Mouse (Mus musculus) retina, adult 2 months (tissue): Measurements from ENCODE around the gene Tll2.

Source experiments
- DNase-seq: peaks from one replicate; pipeline ENCODE4 v3.0.0-alpha.2; 2012; ENCODE audit warnings: low read depth, low spot score

The Tll2 gene

DNA sequence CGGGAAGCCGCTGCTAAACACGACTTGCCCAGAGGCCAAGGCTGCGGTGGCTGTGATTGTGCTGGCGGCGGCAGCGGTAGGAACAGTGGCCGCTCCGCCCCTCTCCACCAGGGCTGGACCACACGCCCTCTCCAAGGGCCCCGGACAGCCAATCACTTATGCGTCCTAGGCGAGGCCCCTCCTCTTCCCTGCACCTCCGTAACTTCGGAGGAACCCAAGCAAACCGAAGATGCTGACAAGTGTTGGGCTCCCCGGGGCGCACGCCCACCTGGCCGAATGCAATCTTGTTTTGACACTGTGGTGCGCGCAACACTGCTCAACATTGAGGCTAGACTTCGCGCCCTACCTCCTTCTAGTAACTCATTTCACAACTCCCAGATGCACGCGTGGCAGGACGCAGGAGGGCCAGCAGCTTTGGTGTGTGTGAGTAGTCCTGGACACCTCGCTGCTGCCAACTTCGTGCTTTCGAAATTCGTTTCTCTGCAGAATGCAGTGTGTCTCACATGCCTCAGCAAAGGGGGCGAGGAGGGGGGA lies at the start of gene Tll2:
Gene Tll2 (minus strand): TSS at position 25 of the 534 bp plus-strand sequence.
- DNase-seq: no peak

DNA sequence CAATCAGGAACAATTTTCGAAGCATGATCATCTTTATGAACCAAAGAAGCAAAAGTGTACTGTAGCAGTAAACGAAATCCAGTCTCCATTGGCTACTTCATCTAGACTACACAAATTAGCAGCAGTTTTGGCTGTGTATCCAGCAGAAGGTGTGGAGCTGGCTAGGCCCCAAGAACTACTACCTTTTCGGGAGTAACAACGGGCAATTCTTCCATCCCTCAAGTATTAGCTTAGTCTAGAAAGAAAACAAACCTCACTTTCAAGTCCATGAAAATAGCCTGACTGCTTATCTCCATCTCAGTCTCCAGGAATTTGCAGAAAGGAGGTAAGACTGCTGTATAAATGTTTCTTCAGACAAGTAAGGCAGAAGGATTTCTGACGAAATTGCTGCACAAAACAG lies 47.9 kb upstream of the Tll2 start:
- no peak for DNase-seq

DNA sequence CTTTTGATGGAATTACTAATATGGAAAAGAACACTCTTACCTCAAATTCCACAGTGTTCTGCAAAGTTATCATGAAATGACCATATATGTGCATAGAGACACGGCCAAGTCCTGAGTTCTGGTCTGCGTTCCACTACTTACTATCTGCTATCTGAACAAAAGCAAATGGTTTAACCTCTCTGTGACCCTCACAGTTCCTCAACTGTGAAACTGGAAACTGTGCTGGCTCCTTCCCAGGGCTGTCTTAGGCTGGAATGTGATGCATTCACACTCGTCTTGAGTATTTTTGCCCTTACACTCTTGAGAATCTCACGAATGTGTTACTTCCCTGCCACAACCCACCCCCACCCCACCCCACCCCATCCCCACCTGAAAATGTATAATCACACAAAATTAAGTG lies 42.3 kb upstream of the Tll2 start:
- no peak for DNase-seq

DNA sequence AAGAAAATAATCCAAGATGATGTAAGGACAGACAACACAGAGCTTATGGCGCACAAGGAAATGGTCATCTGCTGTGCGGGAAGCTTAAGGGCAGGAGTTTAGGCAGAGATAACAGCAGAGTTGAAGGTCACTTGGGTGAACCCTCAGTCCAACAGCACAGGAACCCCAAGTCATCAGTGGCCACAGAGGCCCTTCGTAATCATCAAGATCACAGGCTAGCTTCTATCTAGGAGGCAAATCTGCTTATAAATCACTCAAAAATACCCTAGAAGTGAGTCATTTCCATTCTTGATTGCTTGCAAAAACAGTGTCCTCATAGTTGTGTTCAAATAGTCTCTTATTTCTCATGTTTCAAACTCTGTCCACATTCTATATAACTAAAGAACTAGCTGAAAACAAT lies 41.6 kb upstream of the Tll2 start:
- no peak for DNase-seq

DNA sequence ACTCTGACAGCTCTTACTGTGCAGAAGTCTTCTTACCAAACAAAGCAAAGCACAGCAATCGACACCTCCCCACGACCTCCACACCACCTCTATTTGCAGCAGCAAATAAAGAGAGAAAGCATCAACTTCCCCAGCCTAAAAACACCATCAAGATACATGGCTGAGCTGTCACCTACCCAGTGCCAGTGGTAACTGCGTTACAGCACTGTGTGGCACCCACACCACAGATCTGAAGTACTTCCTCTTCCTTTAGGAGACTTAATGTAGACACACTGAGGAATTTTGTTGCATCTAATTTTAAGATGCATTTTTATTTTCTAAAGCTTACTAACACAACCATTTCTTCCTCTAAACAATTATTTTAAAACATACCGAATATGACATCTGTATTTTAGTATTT lies 39.6 kb upstream of the Tll2 start:
- DNase-seq: no peak

DNA sequence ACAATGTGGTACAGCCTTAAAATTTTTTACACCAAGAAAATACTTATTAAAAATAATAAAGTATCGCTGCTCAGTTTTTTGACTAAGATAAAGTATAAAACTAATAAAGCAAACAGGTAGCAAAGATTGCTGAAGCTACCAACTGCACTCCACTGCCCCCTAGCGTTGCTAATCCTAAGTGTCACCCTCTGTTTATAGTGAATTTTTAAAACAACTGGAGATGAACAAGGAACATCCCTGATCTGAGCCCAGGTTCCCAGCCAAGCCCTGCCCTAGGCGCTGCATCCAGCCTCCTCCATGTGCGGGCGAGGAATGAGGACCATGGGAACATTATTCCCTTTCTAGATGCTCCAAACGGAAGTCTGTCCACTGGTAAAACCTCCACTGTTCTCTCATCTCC lies 37.9 kb upstream of the Tll2 start:
- peak; percentile 22 for DNase-seq

DNA sequence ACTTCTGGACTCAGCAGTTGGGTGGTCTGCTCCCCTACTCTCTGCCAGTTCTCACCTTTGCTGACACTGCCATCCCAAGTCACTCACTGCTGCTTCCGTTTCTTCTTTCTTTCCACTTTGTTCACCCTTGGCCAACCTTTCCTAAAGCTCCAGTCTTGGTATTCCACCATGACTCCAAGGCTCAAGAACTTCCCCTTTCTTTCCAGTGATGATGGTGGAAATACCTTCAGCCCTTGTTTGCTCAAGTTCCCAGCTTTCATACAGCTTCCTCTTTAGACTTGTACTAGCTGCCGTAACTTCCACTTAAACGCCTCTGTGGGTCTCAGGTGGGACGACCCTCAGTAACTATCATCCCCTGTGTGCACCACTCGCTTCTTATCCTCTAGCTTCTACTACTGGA lies 35.4 kb upstream of the Tll2 start:
- DNase-seq: no peak

DNA sequence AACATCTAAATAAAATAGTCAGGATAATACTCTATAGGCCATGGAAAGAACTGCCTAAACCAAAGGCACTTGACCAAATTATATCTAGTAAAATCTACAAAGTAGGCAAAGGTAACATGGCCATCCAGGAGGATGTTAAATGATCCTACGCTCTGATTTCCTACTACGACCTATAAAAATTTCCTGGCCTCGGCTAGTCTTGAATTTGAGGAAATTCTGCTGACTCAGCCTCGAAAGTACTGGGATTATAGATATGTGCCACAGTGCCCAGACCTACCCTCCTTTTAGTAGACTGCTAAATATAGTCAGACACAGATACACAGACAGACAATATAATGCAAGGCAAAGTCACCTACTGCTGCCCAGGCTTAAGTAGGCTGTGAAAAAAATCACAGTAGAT lies 27.1 kb upstream of the Tll2 start:
- DNase-seq: no peak

DNA sequence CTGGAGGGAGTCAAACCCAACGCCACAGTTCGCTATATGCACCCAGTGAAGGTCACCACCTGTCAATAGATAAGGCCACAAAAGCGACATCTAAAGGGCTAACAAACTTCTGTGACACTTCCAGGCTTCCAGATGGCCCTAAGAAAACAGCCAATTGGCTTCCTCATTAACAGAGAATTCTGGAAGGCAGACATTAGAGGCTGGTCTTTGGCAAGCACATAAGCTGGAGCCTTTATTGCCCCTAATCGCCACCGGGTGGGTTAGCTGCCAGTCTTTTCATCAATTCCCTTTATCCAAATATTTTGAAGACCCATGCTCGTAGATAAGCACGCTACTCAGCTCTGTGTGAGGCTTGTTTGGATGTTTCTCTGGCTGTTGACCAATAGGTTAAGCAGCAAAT lies 1.7 kb upstream of the Tll2 start:
- no peak for DNase-seq

DNA sequence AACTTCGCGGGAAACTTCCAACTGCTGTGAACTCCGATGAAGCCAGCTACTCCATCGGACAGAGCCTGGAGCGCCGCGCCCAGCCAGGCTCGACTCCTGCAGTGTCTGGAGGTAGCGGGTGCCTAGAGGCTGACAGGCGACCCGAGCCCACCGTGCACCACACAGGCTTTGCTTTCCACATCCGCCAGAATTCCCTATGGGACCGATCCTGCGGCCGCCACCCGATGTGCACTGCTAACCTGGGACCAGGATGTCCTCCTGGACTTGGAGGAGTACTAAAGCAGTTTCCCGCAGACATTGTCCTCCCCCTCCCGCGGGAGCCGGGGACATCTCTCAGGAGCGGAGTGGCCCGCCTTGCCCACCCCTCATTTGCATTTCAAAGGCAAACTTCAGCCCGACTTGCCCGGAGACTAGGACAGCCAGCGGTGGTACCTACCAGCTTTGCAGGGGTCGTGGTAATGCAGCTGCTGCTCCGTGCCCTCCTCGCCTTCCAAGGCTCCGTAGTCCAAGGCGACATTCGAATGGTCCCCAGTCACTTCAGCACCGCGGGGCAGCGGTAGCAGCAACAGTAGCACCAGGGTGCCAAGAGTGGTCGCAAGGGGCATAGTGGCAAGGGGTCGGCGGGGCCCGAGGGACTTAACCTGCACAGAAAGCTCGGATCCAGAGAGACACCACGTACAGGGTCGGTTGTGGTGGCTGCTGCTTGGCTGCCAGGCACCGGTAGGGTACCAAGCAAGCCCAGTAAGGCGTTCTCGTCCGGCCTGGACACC lies 409 bp downstream of the Tll2 start:
- DNase-seq: no peak

DNA sequence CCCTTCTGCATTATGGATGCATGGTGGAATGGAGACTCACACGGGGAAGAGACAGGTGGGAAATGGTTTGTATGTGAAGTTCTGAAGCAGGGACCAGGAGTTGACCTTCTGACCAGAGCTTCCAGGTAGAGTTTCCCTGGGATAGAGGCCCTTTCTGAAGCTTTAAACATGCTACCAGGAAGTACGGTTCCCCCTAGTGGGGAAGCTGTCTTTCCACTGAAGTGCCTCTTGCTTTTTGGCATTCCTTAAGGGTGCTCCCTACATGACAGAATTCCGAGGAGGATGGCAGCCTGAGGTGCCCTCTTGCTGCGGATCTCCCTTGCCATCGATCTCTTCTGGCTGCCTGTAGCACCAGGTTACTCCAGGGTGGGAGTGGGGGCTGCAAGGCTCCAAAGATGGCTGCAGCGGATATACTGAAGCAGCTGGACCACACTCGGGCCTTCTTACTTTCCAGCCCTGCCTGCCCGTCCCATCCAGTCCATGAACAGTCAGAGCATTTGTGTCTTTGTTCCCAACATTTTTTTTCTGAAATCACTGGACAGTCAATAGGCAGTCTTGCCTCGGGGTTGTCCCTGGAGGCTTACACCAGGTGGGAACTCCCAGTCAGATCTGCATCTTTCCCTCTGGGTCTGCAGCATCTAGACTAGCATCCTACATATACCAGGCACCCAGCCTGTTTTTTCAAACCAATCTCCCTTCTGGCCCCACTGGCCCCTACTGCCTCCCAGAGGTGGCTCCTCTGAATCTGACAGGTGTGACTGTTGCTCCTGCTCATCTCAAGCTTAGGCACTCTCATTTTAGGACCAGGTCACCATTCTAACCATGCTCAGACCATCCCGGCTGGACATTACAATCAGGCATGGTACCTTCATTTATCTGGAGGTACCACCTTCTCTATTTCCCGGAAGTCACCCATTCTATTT lies 2.2 kb downstream of the Tll2 start:
- no peak for DNase-seq

DNA sequence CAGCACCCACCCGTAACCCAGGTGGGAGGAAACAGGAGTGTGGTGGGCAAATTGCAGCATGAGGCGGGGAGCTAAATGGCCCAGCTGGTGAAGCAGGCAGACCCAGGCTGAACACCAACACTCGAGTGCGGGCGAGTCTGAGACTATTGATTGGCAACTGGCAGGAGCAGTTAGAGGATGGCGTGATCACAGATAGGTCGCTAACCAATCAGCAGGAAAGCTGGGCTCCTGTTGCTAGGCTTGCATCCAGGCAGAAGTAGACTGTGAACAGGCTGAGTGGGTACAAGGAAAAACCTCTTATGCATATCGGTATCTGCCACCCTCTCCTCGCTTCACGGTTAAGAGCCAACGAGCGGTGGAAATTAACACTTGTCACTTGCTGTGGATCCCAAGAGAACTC lies 9.0 kb downstream of the Tll2 start:
- no peak for DNase-seq

DNA sequence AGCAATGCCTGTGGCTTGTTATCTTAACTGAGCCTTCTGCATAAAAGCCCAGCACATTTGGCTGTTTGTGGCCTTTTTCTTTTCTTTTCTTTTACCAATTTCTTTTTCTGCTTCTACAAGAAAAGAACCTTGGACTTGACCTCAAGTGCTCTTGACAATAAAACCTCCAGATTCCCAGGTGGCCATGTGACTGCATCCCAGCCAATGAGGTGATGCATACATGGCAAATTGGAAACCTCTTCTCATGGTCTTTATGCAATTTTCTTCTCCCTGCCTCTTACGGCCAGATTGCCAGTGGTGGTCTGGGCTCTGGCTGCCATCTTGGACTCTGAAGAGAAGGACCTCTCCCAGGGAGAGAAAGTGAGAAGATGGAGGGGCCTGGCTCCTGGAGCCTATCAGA lies 13.3 kb downstream of the Tll2 start:
- DNase-seq: no peak

DNA sequence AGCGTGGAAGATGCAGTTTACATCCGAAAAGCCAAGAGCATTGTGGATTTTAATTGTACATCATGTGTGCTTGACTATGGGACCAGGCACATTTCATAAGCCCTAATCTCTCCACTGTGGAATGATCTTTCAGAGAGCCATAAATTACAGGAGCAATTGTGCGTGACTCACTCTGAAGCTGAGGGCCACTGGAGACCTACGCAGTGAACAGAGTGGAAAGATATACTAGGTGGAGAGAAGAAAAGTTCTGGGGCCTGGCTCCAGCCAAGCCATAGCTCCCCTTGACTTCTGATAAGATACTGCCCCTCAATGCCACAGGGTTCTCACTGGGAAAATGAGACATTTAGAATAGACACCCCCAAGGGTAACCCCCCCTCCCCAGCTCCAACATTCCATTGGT lies 13.7 kb downstream of the Tll2 start:
- no peak for DNase-seq

DNA sequence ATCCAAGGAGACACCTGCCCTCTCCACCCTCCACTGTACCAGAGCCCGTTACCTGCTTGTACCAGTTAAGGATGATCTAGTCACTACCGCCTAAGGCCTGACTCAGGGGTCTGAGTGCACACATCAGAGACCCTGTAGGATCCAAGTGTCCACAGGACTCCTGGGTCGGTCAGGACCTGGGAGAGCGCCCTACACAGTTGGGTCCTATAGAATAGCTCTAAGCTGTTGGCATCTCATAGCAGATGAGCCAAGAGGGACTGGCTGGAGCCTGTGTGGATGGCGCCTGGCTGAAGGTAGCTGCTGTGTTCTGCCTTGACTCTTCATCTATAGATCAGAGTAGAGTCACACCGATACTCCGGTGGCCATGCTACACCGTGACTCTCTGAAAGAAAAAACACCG lies 14.9 kb downstream of the Tll2 start:
- DNase-seq: no peak

DNA sequence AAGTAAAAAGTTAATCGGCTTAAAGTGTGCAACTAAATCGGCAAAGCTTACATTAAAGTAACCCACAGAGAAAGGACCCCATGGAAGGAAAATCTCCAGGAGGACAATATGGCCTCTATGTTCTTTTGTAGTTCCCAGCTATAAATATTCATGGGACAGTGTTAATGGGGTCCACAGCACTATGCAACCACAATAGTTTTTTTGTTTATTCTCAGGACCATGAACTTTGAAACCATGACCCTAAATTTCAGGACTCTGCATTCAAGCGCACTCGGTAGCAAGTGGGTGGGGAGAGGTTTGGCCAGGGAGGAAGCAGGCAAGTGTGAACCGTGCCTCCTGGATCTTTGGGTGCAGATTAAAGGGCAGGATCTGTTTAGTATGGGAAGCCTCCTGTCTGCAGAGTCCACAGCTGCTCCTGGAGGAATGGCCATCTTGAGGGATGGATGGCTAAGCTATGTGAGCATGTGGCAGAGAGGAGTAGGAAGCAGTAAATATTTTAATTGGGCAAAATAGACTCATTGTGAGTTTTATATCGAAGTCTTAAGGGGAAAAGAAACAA lies 15.7 kb downstream of the Tll2 start:
- no peak for DNase-seq

DNA sequence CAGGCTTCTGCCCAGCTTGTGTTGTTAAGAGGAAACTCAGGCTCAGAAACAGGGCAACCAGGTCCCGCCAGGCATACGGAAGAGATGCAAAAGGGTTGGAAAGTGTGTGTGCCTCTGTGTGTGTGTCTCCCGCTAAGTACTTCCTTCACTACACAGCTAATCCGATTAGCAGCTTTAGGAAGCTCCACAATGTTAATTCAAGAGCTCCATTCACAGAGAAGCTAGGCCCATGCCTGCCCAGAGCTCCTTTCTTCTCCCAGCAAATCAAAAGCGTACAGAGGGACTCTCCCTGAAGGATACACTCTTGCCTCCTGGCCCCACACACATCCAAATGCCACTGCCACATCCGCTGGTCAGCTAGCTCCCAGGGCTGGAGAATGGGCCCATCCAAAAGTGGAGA lies 29.3 kb downstream of the Tll2 start:
- DNase-seq: peak; percentile 20

DNA sequence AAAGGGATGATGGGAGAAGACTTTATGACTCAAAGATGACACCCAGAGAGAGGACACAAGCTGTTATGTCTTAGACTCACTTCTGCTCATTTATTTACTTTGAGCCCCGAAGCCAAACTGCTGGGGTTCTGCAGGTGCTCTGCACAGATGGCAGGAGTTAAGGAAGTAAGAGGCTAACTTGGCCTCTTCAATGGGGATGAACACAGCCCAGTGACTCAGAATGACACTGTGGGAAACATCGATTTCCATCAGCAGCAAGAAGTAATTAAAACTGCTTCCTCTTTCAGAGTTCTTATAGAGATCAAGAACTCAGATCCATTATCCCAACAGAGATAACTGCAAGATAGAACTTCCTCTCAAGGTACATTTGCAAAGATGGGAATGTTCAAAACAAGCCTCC lies 29.8 kb downstream of the Tll2 start:
- no peak for DNase-seq

DNA sequence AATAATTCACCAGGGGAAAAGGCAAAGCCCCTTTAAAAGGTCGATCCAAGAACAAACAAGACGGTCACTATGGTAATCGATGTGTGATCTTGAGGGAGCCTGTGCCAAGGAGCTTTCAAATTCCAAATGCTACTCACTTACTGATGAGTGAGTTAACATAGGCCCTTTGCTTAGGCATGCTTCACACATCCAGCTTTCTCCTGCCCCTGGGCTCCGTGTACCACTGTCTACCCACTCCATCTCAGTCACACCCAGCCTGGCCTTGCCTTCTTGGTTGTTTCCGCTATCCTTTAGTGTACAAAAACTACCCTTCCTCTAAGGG lies 40.8 kb downstream of the Tll2 start:
- no peak for DNase-seq

DNA sequence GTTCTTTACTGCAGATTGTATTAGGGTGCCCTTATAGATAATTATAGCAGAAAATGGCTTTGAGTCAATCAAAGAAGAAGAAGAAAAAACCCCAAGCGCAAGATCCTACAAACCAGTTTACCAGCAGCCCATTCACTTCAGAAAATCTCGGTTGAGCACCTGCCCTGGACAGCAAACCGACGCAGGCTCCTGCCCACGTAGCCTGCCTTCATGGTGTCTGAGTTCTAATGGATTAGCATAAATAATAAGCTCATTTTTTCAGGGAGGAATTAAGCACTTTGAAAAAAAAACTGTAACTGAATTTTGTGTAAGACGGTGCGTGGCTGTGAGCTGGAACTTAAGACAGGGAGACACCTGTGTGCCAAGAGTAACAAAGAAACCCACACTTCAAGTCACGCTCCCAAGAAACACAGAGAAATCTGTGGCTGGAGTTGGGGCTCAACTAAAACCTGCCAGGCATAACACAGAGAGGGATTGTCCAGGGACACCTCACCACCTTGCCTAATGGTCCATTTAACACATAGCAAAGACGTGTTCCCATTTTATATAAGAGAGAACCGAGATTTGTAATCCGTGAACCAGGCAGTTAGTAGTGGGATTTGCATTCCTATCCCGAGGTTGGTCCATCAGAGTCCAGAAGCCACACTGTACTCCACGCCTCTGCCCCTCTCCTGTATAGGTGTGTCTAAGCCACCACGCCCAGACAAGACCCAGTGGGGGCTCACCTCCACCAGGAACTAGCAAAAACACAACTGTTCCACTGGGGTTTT lies 41.3 kb downstream of the Tll2 start:
- no peak for DNase-seq

DNA sequence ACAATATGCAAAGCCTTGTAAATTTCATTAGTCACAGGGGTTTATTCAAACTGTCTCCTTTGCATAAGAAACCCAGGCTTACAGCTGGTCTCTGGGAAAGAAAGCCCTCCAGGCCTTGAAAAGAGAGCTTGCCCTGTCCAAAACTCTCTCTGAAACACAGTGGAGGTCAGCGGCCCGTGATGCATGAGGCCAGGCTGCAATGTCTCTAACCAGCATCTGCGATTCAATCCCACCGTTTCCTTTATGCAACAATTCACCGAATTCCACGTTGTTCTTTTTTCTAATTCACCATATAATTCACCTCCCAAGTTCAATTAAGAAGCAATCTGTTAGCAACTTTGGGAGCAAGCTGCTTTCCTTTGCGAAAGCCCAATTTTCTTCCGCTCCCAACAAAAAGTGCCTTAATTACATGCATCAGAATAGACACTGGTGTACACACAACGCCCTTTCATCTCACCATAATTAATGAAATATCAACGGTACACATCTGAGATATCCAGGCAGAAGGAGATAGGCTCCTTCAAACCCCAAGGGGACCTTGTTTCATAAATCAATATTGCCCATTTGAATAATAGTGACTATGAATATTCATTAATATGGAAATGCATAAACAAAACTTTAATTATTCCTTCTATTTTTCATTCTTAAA lies 42.1 kb downstream of the Tll2 start:
- DNase-seq: no peak
